Mouse (Mus musculus): ENCODE measurements around the gene Usp3.

Usp3 gene

GRCm38 (mm10) chr9:66571986-66572700 lies 20.8 kb downstream of the Usp3 start:
- DNase-seq (ENCODE audit: low spot score in 2 of 2) = no peak

DNA sequence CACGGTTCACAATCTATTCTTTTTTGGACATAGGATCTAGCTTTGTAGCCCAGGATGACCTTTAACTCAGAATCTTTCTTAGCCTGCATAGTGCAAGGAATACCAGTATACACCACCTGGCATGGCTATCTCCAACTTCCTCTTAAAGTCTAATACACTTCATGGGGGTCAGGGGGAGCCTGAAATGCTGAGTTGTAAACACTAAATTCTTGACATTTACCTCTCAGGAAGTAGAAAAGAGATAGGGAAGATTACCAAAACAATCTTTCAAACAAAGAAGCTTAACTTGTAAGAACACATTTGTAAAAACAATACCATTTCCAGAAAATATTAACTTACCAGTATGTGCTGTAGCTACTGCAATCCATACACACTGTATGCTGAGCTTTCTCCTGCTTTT lies 30.7 kb downstream of the Usp3 start:
- DNase-seq (ENCODE audit: low spot score in 2 of 2) = no peak

- DNase-seq (ENCODE audit: low spot score in 2 of 2) = no peak
Measured at GRCm38 (mm10) chr9:66561496-66561895, 31.4 kb downstream of the Usp3 start.

DNA sequence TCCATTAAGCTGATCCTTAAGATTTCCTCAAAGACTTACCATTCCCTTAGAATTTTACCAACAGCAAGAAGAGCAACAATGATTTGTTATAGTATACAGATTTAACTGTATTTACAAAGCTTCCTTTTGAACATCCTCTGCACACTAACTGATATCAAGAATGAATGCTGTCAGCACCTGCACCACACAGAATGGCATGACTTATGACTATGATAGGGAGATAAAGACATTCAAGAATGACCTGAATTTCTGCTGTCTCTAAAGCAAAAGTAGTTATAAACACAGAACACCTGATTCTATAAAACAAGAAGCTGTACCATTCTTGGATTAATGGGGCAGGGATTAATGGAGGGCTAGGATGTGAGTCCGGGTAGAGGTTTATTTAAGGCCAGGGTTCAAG lies 32.2 kb downstream of the Usp3 start:
- DNase-seq (ENCODE audit: low spot score in 2 of 2) = no peak

- no peak for DNase-seq (ENCODE audit: low spot score in 2 of 2)
Measured at GRCm38 (mm10) chr9:66560295-66560694, 32.6 kb downstream of the Usp3 start.

- DNase-seq (ENCODE audit: low spot score in 2 of 2) = no peak
Measured at GRCm38 (mm10) chr9:66558971-66559370, 34.0 kb downstream of the Usp3 start.

- no peak for DNase-seq (ENCODE audit: low spot score in 2 of 2)
Measured at GRCm38 (mm10) chr9:66542785-66543184, 50.2 kb downstream of the Usp3 start.

DNA sequence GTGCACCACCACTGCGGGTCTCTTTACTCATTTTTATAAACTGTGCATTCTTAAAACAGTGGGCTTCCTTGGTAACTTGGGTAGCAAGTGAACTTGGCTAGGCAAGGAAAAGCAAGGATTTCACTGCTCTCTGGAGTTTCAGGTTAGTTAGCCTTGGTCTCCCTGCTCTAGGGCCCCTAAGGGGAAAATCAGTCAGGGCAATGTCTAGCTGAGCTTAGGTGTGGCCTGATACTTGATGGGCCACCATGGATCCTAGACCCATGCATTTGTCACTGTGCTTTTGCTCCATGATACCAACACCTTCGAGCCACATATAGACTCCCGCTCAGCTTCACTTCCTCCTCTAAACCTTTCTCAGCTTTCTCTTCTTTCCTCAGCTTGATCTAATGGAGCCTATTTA lies 71.3 kb downstream of the Usp3 start:
- DNase-seq (ENCODE audit: low spot score in 2 of 2) = no peak

DNA sequence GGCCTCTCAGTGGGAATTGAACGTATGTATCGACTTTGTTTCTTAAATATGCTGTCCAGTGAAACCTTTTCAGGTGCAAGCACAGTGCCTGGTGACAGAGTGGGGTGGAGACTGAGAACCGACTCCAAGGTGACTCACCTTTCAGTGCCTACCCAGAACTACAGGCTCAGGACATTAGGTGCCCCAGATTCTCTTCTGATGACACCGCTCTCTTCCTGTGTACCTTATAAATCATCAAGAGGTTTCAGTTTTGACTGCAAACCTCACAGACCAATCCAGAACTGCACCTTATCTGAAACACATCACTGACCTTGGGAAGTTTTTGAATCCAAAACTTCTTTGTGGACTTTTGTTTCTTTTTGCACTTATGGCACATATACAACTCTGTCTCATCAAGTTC lies 72.6 kb downstream of the Usp3 start:
- no peak for DNase-seq (ENCODE audit: low spot score in 2 of 2)

DNA sequence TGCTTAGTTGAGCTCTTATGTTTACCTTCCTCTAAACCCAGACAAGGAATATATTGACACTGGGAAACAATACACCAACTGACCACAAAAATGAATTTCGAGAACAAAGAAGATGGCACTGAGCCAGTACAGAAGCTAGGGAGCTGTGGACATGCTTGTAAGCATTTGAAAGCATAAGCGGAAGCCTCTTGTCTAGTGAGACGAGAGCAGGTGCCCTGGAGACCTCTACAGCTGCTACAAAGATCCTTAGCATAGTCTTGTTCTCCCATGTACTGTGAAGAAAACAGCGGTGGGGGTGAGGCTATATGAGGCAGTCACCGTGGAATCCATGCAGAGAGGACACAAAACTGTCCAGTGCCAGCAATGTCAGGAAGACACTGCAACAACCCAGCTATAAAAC lies 74.0 kb downstream of the Usp3 start:
- DNase-seq (ENCODE audit: low spot score in 2 of 2) = no peak

- DNase-seq (ENCODE audit: low spot score in 2 of 2) = no peak
Measured at GRCm38 (mm10) chr9:66518251-66518650, 74.7 kb downstream of the Usp3 start.

DNA sequence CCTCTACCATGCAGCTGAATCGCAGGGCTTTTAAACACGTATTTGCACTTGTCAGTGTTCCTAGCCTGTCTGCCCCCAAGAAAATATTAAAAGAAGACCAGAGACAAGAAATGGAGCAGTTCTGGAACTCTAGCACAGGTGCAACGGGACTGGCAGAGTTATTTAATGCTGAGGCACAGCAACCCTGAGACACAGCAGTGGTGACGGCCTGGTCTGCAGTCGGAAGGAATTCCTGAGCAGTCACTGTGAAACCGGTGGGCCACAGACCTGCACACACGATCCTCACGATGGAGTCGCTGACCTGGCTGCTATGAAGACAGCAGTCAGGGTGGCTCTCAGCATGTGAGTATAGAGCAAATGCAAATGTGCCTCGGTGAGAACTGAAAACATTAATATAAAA lies 75.2 kb downstream of the Usp3 start:
- DNase-seq (ENCODE audit: low spot score in 2 of 2) = no peak

- peak in 1 of 2 experiments; percentile 43 for DNase-seq (ENCODE audit: low spot score in 2 of 2)
Measured at GRCm38 (mm10) chr9:66516296-66516940, 76.5 kb downstream of the Usp3 start.

DNA sequence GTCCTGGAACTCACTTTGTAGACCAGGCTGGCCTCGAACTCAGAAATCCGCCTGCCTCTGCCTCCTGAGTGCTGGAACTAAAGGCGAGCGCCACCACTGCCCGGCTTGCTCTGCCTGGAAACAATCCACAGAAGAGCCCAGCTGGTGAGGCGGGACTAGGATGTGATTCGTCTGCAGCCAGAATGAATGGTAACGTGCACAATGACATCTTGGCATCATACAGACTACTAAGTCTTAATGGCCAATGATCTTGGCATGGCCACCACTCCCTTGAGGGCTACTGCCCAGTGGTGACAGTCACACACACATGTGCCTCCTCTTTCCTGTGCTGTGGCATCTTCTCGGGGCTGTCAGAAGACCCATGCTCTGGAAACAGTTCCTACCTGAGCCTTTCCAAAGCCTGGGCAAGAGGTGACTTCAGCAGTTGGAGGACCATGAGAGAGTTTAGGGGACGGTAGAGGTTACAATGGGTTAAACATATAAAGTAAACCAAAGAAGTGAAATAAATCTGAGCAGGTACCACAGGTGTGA lies 77.2 kb downstream of the Usp3 start:
- DNase-seq (ENCODE audit: low spot score in 2 of 2) = no peak

DNA sequence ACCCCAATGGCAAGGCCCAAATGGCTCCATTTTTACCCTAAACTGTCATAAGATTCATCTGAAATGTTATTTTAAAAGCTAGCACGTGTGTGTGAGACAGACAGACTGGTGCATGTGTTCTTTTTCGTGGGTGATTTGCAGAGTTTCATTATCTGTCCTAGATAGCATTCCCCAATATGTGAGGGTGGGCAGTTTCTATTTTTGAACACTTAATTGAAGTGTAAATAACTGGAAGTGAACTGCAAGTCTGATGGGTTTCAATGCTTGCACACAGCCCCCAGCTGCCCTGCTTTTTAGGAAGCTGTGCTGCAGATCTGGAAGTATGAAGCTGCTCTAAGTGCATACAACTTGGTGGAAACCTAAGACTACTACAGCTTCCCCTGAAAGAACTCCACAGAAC lies 77.8 kb downstream of the Usp3 start:
- no peak for DNase-seq (ENCODE audit: low spot score in 2 of 2)

DNA sequence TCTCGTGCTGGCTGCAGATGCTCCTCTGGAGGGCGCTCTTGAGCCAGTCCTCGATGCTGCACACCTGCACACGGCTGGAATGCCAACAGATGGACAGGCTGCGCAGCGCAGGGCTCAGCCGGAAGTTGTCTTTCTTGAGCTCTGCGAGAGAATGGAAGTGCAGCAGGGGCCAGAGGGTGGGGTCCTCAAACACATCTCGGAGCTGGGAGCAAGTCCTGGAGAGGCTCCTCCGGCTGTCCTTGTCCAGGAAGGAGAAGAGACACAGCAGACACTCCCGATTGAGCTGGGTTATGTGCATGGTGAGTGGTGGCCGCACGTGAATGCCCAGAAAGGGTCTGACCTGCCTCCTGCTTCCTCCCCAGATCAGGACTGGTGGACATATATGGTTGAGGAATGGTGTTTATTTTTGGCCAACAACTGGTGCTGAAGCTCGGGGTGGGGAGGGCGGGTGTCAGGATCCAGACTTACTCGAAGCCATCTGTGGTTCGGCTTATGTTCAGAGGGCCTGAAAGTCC lies 78.6 kb downstream of the Usp3 start, which contains the start of gene Fbxl22:
Gene Fbxl22 (minus strand): TSS at position 338 of the 515 bp plus-strand sequence.
- peak; percentile 42 to 52 for DNase-seq (ENCODE audit: low spot score in 2 of 2)

GRCm38 (mm10) chr9:66513661-66514255 lies 79.2 kb downstream of the Usp3 start:
- no peak for DNase-seq (ENCODE audit: low spot score in 2 of 2)

- peak in 1 of 2 experiments; percentile 21 for DNase-seq (ENCODE audit: low spot score in 2 of 2)
Measured at GRCm38 (mm10) chr9:66513150-66513549, 79.8 kb downstream of the Usp3 start.

DNA sequence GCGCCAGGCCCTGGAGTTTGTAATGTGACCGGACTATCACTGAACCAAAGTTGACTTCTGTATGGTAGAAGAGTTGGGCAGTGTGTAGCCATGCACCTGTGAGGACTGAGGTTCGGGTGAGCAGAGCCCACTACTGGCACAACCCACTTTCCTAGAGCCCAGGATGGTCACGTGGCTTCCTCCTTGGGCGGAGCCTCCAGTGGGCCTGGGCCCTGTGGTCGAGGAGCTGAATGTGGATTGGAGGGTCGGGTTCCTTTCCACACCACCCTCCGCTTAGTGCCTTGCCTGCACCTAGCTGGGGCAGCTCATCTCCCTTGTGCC lies 80.6 kb downstream of the Usp3 start:
- peak; percentile 76 to 84 for DNase-seq (ENCODE audit: low spot score in 2 of 2)

DNA sequence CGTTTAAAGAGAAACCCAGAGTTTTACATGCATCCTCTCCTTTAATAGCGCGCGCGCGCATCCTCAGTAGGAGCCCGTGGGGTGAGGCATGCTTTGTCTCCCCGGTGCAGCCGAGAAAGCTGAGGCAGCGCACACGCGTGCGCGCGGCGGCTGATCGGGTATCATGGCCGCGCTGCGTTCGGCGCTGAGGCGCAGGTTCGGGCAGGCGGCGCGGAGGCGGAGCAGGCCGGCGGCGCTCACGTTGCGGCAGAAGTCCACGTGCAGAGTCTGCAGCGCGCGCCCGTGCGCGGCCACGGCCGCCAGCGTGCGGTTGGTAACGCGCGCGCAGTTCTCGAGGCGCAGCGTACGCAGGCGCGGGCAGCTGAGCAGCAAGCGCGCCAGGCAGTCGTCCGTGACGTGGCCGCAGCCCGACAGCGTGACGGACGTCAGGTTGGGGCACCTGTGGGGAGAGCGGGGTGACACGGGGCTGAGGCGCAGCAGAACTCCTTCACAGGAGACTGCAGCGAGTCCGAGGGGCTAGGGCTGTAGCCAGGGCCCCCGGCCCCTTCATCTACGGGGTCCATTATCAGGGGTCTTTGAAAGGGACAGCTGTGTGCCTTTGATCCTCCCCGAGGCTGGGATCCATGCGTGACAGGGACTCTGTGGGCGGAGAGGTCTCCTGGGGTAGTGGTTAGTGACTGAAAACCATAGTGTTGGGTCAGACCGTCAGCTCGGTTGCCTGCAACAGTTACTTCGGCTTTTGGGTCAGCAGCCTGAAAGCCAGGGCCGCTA lies 81.2 kb downstream of the Usp3 start:
- DNase-seq (ENCODE audit: low spot score in 2 of 2) = peak; percentile 91 to 93

- DNase-seq (ENCODE audit: low spot score in 2 of 2) = no peak
Measured at GRCm38 (mm10) chr9:66510944-66511343, 82.0 kb downstream of the Usp3 start.

DNA sequence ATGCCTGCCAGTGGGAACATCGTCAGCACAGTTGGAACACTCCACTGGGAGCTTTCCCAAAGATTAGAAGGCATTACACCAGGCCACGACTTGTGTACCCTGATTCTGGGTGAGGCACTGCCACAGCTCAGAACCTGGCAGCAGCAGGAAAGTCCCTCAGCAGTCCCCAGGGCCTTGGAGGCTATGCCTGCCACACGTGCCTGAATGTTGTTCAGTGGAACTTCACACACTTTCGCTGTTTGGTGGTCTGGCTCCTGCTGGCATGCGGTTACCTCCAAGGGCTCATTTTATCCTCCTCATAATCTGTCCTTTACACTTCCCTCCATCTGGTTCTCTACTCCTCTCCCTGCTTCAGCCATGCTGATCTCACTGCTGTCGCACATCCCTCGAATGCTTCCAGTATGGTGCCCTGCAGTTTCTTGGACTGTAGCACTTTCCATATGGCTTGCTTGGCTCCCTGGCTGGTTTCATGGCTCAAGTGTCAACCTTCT lies 82.5 kb downstream of the Usp3 start:
- peak in 1 of 2 experiments; percentile 33 for DNase-seq (ENCODE audit: low spot score in 2 of 2)
